Mouse (Mus musculus): ENCODE measurements around the gene Rnf150. TPM values are rescaled to one million over a fixed set of nuclear protein-coding genes. Genes with fewer than 3 reads are reported as not detected.
"Not testable (repeated sequence)": the region's sequence is repeated elsewhere in the genome, so short reads cannot be mapped to it uniquely, and the experiment has no call there.

The Rnf150 gene
- polyA plus RNA-seq, 1 experiment = 11.0 TPM

- H3K27ac ChIP-seq (ENCODE audit: insufficient read depth, low read length) = no peak overlapping the region
- peaks cover 8% of the 10 kb centered on the region for H3K4me1 ChIP-seq (ENCODE audit: control insufficient read depth, insufficient read depth, low read length)
- WGBS = 68% methylated on average over 7 of the region's 7 CpGs
- no peaks in the 10 kb centered on the region for H3K27me3 ChIP-seq (ENCODE audit: control insufficient read depth, insufficient read depth, low read length)
- no peak overlapping the region for H3K4me3 ChIP-seq (replicated peaks; ENCODE audit: insufficient read depth, low read depth, low read length)
- no peak for DNase-seq
- TF ChIP-seq POLR2A (IDR thresholded peaks at IDR 0.05; ENCODE audit: borderline replicate concordance, insufficient read depth, low read length) (no peak), CTCF (IDR thresholded peaks at IDR 0.05; ENCODE audit: borderline replicate concordance, insufficient read depth, low read depth, low read length) (no peak)
These were observed 204.8 kb downstream of the Rnf150 start for GRCm38 (mm10) chr8:83067906-83068305.

- Histone ChIP-seq H3K4me3 (replicated peaks; ENCODE audit: insufficient read depth, low read depth, low read length) (no peak overlapping the region), H3K27me3 (ENCODE audit: control insufficient read depth, insufficient read depth, low read length) (no peaks in the 10 kb centered on the region), H3K4me1 (ENCODE audit: control insufficient read depth, insufficient read depth, low read length) (no peaks in the 10 kb centered on the region), H3K27ac (ENCODE audit: insufficient read depth, low read length) (no peak overlapping the region)
- TF ChIP-seq CTCF (IDR thresholded peaks at IDR 0.05; ENCODE audit: borderline replicate concordance, insufficient read depth, low read depth, low read length) (no peak), POLR2A (IDR thresholded peaks at IDR 0.05; ENCODE audit: borderline replicate concordance, insufficient read depth, low read length) (no peak)
- DNase-seq = no peak
- WGBS = 87% methylated on average over 3 of the region's 3 CpGs
These were observed 211.1 kb downstream of the Rnf150 start for GRCm38 (mm10) chr8:83074248-83074647.

GRCm38 (mm10) chr8:83076621-83077020 lies 213.5 kb downstream of the Rnf150 start:
- TF ChIP-seq POLR2A (IDR thresholded peaks at IDR 0.05; ENCODE audit: borderline replicate concordance, insufficient read depth, low read length) = no peak
- H3K4me3 ChIP-seq (replicated peaks; ENCODE audit: insufficient read depth, low read depth, low read length) = no peak overlapping the region
- DNase-seq = no peak
- no peak overlapping the region for H3K27ac ChIP-seq (ENCODE audit: insufficient read depth, low read length)
- no peaks in the 10 kb centered on the region for H3K4me1 ChIP-seq (ENCODE audit: control insufficient read depth, insufficient read depth, low read length)
- no peaks in the 10 kb centered on the region for H3K27me3 ChIP-seq (ENCODE audit: control insufficient read depth, insufficient read depth, low read length)
- 100% methylated on average over 1 of the region's 1 CpGs for WGBS

DNA sequence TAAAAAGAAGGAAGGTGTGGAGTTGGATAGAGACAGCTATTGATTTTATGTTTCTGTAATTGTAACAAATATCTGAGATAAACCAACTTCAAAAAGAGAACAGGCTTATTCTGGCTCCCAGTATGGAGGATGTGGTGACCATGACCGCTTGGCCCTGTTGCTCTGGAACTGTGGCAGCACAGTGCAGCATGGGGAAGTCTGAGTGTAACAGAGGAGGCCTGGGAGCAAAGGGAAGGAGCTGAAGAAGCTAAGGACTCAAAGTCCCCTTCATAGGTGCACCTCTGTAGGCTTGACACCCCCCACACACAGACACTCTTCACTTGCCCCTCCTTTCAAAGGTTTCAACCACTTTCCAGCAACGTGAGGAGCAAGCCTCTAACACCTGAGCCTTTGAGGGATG lies 214.2 kb downstream of the Rnf150 start:
- WGBS = 78% methylated on average over 2 of the region's 2 CpGs

DNA sequence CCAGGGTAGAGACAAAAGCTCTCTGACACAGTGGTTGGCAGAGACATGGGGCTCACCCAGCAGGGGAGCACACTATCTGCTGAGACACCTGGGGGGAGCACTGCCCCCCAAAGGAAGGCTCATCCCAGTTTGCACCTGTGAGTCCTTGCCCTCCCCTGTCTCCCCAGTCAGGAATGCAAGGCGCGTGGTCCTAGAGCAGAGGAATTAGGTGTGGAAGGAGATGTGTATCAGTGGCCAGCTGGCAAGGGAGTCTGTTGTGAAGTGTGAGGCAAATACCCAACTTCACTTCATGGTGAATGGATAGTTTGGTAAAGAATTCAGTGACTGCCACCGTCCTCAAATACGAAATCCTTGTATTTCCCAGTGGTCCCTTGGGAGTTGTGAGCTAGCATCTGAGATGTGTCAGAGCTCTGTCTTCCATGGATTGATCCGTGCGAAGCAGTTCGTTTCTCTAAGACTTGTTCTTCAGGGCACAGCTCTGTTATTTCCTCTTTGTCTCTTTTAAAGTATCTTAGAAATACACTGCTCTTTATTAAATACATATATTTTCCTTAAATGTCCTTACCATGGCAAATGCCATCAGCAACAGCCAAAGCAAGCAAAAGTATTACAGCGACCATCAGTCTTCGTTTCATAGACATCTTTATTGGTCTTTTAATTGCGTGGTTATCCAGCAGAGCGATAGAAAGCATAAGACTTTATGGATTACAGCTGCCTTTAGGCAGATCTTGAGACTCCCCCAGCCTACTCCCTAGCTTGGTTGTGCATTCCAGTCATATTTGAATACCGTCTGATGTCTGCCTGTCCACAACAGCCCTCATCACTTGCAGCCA lies 215.8 kb downstream of the Rnf150 start:
- 83% methylated on average over 12 of the region's 12 CpGs for WGBS
- no peaks in the 10 kb centered on the region for H3K4me1 ChIP-seq (ENCODE audit: control insufficient read depth, insufficient read depth, low read length)
- H3K4me3 ChIP-seq (replicated peaks; ENCODE audit: insufficient read depth, low read depth, low read length) = no peak overlapping the region
- no peaks in the 10 kb centered on the region for H3K27me3 ChIP-seq (ENCODE audit: control insufficient read depth, insufficient read depth, low read length)
- DNase-seq = no peak
- no peak overlapping the region for H3K27ac ChIP-seq (ENCODE audit: insufficient read depth, low read length)
- no peak for TF ChIP-seq POLR2A (IDR thresholded peaks at IDR 0.05; ENCODE audit: borderline replicate concordance, insufficient read depth, low read length)
- no peak for TF ChIP-seq CTCF (IDR thresholded peaks at IDR 0.05; ENCODE audit: borderline replicate concordance, insufficient read depth, low read depth, low read length)

More for the DNA sequence above, 214.2 kb downstream of the Rnf150 start:
- Histone ChIP-seq H3K27me3 (ENCODE audit: control insufficient read depth, insufficient read depth, low read length) (no peaks in the 10 kb centered on the region), H3K4me3 (replicated peaks; ENCODE audit: insufficient read depth, low read depth, low read length) (no peak overlapping the region), H3K27ac (ENCODE audit: insufficient read depth, low read length) (no peak overlapping the region), H3K4me1 (ENCODE audit: control insufficient read depth, insufficient read depth, low read length) (no peaks in the 10 kb centered on the region)
- no peak for DNase-seq
- TF ChIP-seq CTCF (IDR thresholded peaks at IDR 0.05; ENCODE audit: borderline replicate concordance, insufficient read depth, low read depth, low read length) (no peak), POLR2A (IDR thresholded peaks at IDR 0.05; ENCODE audit: borderline replicate concordance, insufficient read depth, low read length) (no peak)

- Histone ChIP-seq H3K27me3 (ENCODE audit: control insufficient read depth, insufficient read depth, low read length) (no peaks in the 10 kb centered on the region), H3K4me1 (ENCODE audit: control insufficient read depth, insufficient read depth, low read length) (no peaks in the 10 kb centered on the region), H3K27ac (ENCODE audit: insufficient read depth, low read length) (no peak overlapping the region), H3K4me3 (replicated peaks; ENCODE audit: insufficient read depth, low read depth, low read length) (no peak overlapping the region)
- DNase-seq = no peak
- 80% methylated on average over 5 of the region's 5 CpGs for WGBS
- no peak for TF ChIP-seq POLR2A (IDR thresholded peaks at IDR 0.05; ENCODE audit: borderline replicate concordance, insufficient read depth, low read length)
- TF ChIP-seq CTCF (IDR thresholded peaks at IDR 0.05; ENCODE audit: borderline replicate concordance, insufficient read depth, low read depth, low read length) = no peak
These were observed 216.3 kb downstream of the Rnf150 start for GRCm38 (mm10) chr8:83079534-83079844.

DNA sequence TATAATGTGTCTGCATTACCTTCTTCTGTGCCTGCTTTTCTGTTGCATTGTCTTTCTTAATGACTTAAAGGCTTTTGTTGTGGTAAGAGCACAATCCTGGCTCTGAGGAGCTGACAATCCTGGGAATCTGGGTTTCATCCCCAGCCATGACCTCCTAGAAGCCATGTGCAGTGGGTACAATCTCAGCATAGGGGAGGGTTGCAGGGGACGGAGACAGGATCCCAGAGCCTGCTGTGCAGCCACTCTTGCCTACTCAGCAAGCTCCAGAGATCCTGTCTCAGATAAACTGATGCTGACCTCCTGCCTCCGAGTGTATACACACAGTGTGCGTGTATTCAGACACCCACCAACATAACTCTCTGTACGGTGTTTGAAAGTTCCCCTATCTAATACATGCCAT lies 218.1 kb downstream of the Rnf150 start:
- no peak for DNase-seq
- WGBS = 78% methylated on average over 4 of the region's 4 CpGs
- Histone ChIP-seq H3K27me3 (ENCODE audit: control insufficient read depth, insufficient read depth, low read length) (no peaks in the 10 kb centered on the region), H3K27ac (ENCODE audit: insufficient read depth, low read length) (no peak overlapping the region), H3K4me1 (ENCODE audit: control insufficient read depth, insufficient read depth, low read length) (no peaks in the 10 kb centered on the region), H3K4me3 (replicated peaks; ENCODE audit: insufficient read depth, low read depth, low read length) (no peak overlapping the region)
- no peak for TF ChIP-seq POLR2A (IDR thresholded peaks at IDR 0.05; ENCODE audit: borderline replicate concordance, insufficient read depth, low read length)
- TF ChIP-seq CTCF (IDR thresholded peaks at IDR 0.05; ENCODE audit: borderline replicate concordance, insufficient read depth, low read depth, low read length) = no peak

DNA sequence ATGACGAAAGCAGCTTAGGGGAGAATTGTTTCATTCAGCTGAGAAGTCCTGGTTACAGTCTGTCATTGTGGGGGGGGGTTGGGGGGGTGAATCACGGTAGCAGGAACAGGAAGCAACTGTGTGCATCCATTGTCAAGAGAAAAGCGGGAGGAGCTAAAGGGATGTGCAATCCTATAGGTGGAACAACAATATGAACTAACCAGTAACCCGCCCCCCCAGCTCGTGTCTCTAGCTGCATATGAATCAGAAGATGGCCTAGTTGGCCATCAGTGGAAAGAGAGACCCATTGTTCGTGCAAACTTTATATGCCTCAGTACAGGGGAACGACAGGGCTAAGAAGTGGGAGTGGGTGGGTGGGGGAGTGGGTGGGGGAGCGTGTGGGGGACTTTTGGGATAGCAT lies 218.7 kb downstream of the Rnf150 start:
- 79% methylated on average over 8 of the region's 8 CpGs for WGBS
- DNase-seq = not testable (repeated sequence)

More for the DNA sequence above, 218.7 kb downstream of the Rnf150 start:
- H3K27me3 ChIP-seq (ENCODE audit: control insufficient read depth, insufficient read depth, low read length); H3K4me3 ChIP-seq (replicated peaks; ENCODE audit: insufficient read depth, low read depth, low read length); H3K4me1 ChIP-seq (ENCODE audit: control insufficient read depth, insufficient read depth, low read length); H3K27ac ChIP-seq (ENCODE audit: insufficient read depth, low read length): not testable (repeated sequence)
